Mouse (Mus musculus): ENCODE data around the gene Gm17190.
"Not testable (repeated sequence)": the region's sequence is repeated elsewhere in the genome, so short reads cannot be mapped to it uniquely, and the experiment has no call there.

Gene Gm17190

DNA sequence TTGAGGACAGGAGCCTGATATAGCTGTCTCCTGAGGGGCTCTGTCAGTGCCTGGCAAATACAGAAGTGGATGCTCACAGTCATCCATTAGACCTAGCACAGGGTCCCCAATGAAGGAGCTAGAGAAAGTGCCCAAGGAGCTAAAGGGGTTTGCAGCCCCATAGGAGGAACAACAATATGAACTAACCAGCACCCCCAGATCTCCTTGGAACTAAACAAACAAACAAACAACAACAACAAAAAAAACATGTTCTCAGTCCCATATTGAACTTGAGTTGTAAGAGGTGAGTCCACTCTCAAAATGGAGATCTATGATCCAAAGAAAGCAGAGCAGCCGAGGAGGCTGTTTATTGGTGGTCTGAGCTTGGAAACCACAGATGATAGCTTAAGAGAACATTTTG lies at the start of gene Gm17190:
Gm17190 (plus strand) TSS at position 301 of the 400 bp plus-strand sequence.
- not testable (repeated sequence) for DNase-seq (ENCODE audit: low spot score)

GRCm38 (mm10) chr13:96039536-96039935 lies 42.3 kb upstream of the Gm17190 start:
- no peak for DNase-seq (ENCODE audit: low spot score)

GRCm38 (mm10) chr13:96040275-96041042 lies 41.4 kb upstream of the Gm17190 start:
- no peak for DNase-seq (ENCODE audit: low spot score)

- peak; percentile 89 for DNase-seq (ENCODE audit: low spot score)
These were observed 36.5 kb upstream of the Gm17190 start for GRCm38 (mm10) chr13:96045396-96045795.

GRCm38 (mm10) chr13:96052755-96053154 lies 29.1 kb upstream of the Gm17190 start:
- no peak for DNase-seq (ENCODE audit: low spot score)

DNA sequence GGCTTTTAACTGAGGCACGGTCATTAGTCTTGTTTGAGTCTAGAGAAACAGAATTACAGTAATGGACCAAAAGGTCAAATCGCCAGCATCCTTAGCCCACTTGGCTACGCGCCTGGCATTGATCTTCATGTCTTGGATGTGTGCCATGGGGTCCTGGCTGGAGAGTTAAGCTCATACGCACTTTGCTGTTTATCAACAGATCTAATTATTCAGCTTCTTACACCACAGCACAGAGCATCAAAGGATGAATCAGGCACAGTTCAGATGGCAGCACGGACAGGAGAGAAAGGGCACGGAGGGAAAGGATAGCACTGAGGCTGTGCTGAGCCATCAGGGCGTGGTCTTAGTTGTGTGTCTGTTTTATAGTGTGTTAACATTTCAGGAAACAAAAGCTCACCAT lies 8.3 kb upstream of the Gm17190 start:
- DNase-seq (ENCODE audit: low spot score), result peak; percentile 97

- not testable (repeated sequence) for DNase-seq (ENCODE audit: low spot score)
These were observed 578 bp upstream of the Gm17190 start, which contains the start of gene Gm20075 for GRCm38 (mm10) chr13:96081276-96081675. Gene Gm20075, minus strand, starts transcription at chr13:96081376.

GRCm38 (mm10) chr13:96085581-96086302 lies 3.9 kb downstream of the Gm17190 start:
- peak; percentile 35 for DNase-seq (ENCODE audit: low spot score)

GRCm38 (mm10) chr13:96090929-96091328 lies 9.1 kb downstream of the Gm17190 start:
- DNase-seq (ENCODE audit: low spot score), result no peak

DNA sequence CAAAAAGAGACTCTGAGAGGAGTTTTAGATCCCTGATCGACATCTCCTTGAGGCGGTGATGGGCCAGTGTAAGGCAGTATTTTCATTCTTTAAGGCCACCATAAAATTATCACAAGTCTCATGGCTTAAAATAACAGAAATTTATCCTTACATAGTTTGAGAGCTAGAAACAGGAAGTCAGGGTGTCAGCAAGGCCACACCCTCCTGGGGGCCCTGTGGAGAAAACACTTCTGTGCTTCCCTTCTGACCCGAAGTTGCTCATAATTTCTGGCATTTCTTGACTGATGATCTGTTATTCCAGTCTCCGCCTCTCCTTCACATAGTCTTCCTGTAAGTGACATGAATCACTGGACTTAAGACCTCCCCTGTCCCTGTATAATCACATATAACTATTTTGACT lies 24.5 kb downstream of the Gm17190 start:
- no peak for DNase-seq (ENCODE audit: low spot score)

DNA sequence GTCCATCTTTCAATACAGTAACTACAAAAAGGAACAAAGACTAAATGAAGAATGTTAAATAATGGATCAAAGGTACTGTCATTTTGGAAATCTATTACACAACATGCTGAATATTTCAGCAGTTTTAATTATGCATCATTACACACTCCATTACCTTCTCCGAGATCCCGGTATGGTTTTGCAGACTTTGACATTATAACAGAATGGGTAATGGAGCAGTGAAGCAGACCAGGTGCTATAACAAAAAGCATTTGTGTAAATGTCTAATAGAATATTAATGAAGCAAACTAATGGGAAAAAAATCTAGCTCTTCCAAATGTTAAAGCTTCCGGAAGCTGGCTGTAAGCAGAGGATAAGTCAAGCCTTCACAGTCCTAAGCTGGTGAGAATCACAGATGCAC lies 28.9 kb downstream of the Gm17190 start:
- DNase-seq (ENCODE audit: low spot score), result no peak

GRCm38 (mm10) chr13:96112711-96113110 lies 30.9 kb downstream of the Gm17190 start:
- no peak for DNase-seq (ENCODE audit: low spot score)

GRCm38 (mm10) chr13:96125011-96125410 lies 43.2 kb downstream of the Gm17190 start:
- no peak for DNase-seq (ENCODE audit: low spot score)

DNA sequence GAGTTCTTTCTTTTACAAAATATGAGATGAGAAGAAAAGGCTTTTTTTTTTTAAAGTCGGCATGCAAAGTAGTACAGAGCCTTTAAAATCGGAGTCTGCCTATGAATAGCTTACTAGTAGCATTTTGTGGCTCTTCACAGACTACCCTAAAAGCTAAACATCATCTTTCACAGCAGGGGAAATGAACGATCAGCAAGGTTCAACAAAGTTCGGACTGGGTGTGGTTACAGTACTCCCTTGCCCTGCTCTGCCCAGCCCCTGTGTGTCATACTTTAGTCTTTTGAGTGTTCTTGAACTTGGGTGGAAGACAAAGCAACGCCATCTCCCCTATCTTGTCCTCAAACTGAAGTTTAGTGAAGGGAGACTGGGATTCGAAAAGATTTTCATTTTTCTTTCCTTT lies 44.8 kb downstream of the Gm17190 start:
- DNase-seq (ENCODE audit: low spot score), result no peak

GRCm38 (mm10) chr13:96129081-96129480 lies 47.2 kb downstream of the Gm17190 start:
- peak; percentile 17 for DNase-seq (ENCODE audit: low spot score)

DNA sequence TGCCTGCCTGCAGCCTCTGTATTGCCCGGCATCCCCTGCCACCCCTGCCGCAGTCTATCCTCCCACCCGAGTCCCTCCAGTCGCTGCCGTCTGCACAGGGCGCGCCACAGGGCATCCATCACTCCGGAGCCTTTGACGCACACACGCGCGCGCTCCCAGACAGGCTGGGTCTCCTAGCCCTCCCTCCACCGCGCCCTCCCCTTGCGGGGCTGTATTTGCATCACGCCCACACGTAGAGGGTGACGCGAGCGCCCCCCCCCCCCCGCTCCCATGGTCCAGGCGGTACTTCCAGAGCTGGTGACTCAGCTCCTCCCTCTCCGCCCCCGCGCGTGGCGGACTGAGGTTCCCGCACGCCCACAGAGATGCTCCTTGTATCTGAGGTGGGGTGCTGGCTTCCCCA lies 49.2 kb downstream of the Gm17190 start:
- DNase-seq (ENCODE audit: low spot score), result peak; percentile 95

DNA sequence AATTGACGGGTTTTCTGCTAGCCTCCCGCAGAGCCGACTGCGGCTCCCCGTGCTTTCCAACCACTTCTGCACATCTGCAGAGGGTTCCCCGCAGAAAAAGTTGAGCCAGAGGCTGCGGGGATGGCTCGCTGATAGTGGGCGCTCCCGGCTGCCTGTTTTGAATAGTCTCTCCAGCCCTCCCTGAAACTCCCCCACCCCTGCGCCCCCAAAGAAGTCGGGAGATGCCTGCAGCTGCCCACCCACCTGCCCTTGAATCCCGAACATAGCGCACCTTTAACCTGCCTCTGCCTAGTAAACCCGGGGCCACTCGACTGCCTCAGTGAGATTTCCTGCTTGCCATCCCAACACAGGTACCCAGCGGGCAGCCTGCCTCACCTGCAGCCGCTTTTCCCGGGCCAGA lies 50.1 kb downstream of the Gm17190 start:
- no peak for DNase-seq (ENCODE audit: low spot score)

- DNase-seq (ENCODE audit: low spot score), result peak; percentile 91
These were observed 50.6 kb downstream of the Gm17190 start, which contains the start of gene Sv2c for GRCm38 (mm10) chr13:96132401-96132816. Gene Sv2c, minus strand, starts transcription at chr13:96132577.
